Mouse (Mus musculus): ENCODE measurements around the gene Lsm6.
A peak's percentile ranks its signal among the peaks of the same experiment; 100 is the strongest.
"Not testable (repeated sequence)": the region's sequence is repeated elsewhere in the genome, so short reads cannot be mapped to it uniquely, and the experiment has no call there.

The Lsm6 gene

GRCm38 (mm10) chr8:78820673-78821310, at the start of gene Lsm6:
Lsm6 (minus strand) TSS chr8:78821140.
- DNase-seq (ENCODE audit: low spot score in 2 of 2) = peak; percentile 99 to 100

- no peak for DNase-seq (ENCODE audit: low spot score in 2 of 2)
These were observed 46.1 kb upstream of the Lsm6 start for GRCm38 (mm10) chr8:78867036-78867435.

GRCm38 (mm10) chr8:78863001-78863400, 42.1 kb upstream of the Lsm6 start:
- DNase-seq (ENCODE audit: low spot score in 2 of 2) = no peak

GRCm38 (mm10) chr8:78862046-78862445, 41.1 kb upstream of the Lsm6 start:
- DNase-seq (ENCODE audit: low spot score in 2 of 2) = no peak

GRCm38 (mm10) chr8:78860789-78861188, 39.8 kb upstream of the Lsm6 start:
- no peak for DNase-seq (ENCODE audit: low spot score in 2 of 2)

GRCm38 (mm10) chr8:78857421-78857820, 36.5 kb upstream of the Lsm6 start:
- DNase-seq (ENCODE audit: low spot score in 2 of 2) = no peak

- DNase-seq (ENCODE audit: low spot score in 2 of 2) = no peak
These were observed 31.3 kb upstream of the Lsm6 start for GRCm38 (mm10) chr8:78852279-78852678.

GRCm38 (mm10) chr8:78847240-78847639, 26.3 kb upstream of the Lsm6 start:
- no peak for DNase-seq (ENCODE audit: low spot score in 2 of 2)

- no peak for DNase-seq (ENCODE audit: low spot score in 2 of 2)
These were observed 23.6 kb upstream of the Lsm6 start for GRCm38 (mm10) chr8:78844559-78844958.

GRCm38 (mm10) chr8:78838656-78839413, 17.9 kb upstream of the Lsm6 start:
- DNase-seq (ENCODE audit: low spot score in 2 of 2) = no peak

- DNase-seq (ENCODE audit: low spot score in 2 of 2) = no peak
These were observed 15.2 kb upstream of the Lsm6 start for GRCm38 (mm10) chr8:78836091-78836490.

GRCm38 (mm10) chr8:78828414-78828813, 7.5 kb upstream of the Lsm6 start:
- DNase-seq (ENCODE audit: low spot score in 2 of 2) = peak in 1 of 2 experiments; percentile 58

GRCm38 (mm10) chr8:78824515-78824914, 3.6 kb upstream of the Lsm6 start:
- no peak for DNase-seq (ENCODE audit: low spot score in 2 of 2)

- not testable (repeated sequence) for DNase-seq (ENCODE audit: low spot score in 2 of 2)
These were observed 967 bp downstream of the Lsm6 start for GRCm38 (mm10) chr8:78819973-78820372.

GRCm38 (mm10) chr8:78814743-78815142, 6.2 kb downstream of the Lsm6 start:
- no peak for DNase-seq (ENCODE audit: low spot score in 2 of 2)

GRCm38 (mm10) chr8:78813021-78813420, 7.9 kb downstream of the Lsm6 start:
- DNase-seq (ENCODE audit: low spot score in 2 of 2) = no peak

GRCm38 (mm10) chr8:78812446-78812845, 8.5 kb downstream of the Lsm6 start:
- DNase-seq (ENCODE audit: low spot score in 2 of 2) = no peak

GRCm38 (mm10) chr8:78811748-78812147, 9.2 kb downstream of the Lsm6 start:
- no peak for DNase-seq (ENCODE audit: low spot score in 2 of 2)

GRCm38 (mm10) chr8:78810207-78810675, 10.7 kb downstream of the Lsm6 start:
- DNase-seq (ENCODE audit: low spot score in 2 of 2) = no peak

GRCm38 (mm10) chr8:78809454-78810206, 11.3 kb downstream of the Lsm6 start:
- DNase-seq (ENCODE audit: low spot score in 2 of 2) = no peak

- DNase-seq (ENCODE audit: low spot score in 2 of 2) = no peak
These were observed 12.1 kb downstream of the Lsm6 start for GRCm38 (mm10) chr8:78808888-78809287.

- DNase-seq (ENCODE audit: low spot score in 2 of 2) = no peak
These were observed 12.5 kb downstream of the Lsm6 start for GRCm38 (mm10) chr8:78808439-78808838.
